In the genomic region with DNA sequence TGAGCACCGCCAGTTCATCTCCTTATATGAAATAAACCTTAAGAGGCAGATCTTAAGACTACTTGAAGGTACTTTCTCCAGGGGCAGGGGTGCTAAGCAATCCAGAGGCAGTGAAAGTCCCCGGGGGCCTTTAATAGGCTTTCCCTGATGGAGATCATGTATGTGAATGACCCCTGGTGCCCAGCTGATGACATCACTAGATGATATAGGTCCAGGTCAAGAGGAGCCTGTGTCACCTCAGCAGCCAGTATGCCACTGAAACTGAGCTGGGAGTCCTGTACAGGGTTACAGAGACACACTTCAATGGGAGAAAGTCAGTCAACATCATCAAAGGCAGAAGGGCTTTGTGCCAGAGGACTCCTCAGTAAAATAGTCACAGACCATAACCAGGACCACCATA, we compare ENCODE assay signal across 16 mouse cellular contexts.
"Had no signal": no experiment of that assay in that cellular context is flagged by ENCODE, and none has a peak within 500 bp of the region (broad histone marks: within the 10 kb centered on the region; RNA-seq: fewer than 3 reads in every experiment).

No protein-coding gene starts in this region.

- H3K9ac ChIP-seq: limb, embryonic 13.5 days; liver, embryonic 12.5 days; liver, embryonic 15.5 days; lung, embryonic 15.5 days; midbrain, embryonic 12.5 days had no signal

- H3K4me1 ChIP-seq: liver, embryonic 12.5 days; megakaryocyte, embryonic 14.5 days had no signal

- H3K27me3 ChIP-seq: limb, embryonic 13.5 days; liver, embryonic 12.5 days; liver, embryonic 15.5 days; lung, embryonic 15.5 days; megakaryocyte, embryonic 14.5 days had no signal

- ATAC-seq: liver, embryonic 12.5 days had no signal

- H3K36me3 ChIP-seq: limb, embryonic 10.5 days; limb, embryonic 13.5 days; liver, embryonic 12.5 days; liver, embryonic 15.5 days; lung, embryonic 15.5 days; midbrain, embryonic 12.5 days had no signal

- H3K9me3 ChIP-seq: limb, embryonic 10.5 days; limb, embryonic 13.5 days; liver, embryonic 12.5 days; liver, embryonic 15.5 days; lung, embryonic 15.5 days; midbrain, embryonic 12.5 days had no signal

- H3K27ac ChIP-seq: kidney, postnatal 0 days; limb, embryonic 10.5 days; limb, embryonic 13.5 days; liver, embryonic 12.5 days; liver, embryonic 15.5 days; lung, embryonic 15.5 days; midbrain, embryonic 12.5 days had no signal

- H3K4me2 ChIP-seq: limb, embryonic 13.5 days; liver, embryonic 12.5 days; liver, embryonic 15.5 days; lung, embryonic 15.5 days; midbrain, embryonic 12.5 days had no signal

- H3K4me3 ChIP-seq: limb, embryonic 10.5 days; limb, embryonic 13.5 days; liver, embryonic 12.5 days; liver, embryonic 15.5 days; lung, embryonic 15.5 days; megakaryocyte, embryonic 14.5 days; midbrain, embryonic 12.5 days had no signal

- DNase-seq: kidney, adult 2 months; kidney, postnatal 36 days; liver; lung, adult 18-20 months; lung, postnatal 10 days; lung, postnatal 36 days; thymus, adult 18-20 months; thymus, postnatal 36 days had no signal
